Mouse (Mus musculus): ENCODE results near the gene Ptprn2.
"Not testable (repeated sequence)": the region's sequence is repeated elsewhere in the genome, so short reads cannot be mapped to it uniquely, and the experiment has no call there.

Gene Ptprn2

DNA sequence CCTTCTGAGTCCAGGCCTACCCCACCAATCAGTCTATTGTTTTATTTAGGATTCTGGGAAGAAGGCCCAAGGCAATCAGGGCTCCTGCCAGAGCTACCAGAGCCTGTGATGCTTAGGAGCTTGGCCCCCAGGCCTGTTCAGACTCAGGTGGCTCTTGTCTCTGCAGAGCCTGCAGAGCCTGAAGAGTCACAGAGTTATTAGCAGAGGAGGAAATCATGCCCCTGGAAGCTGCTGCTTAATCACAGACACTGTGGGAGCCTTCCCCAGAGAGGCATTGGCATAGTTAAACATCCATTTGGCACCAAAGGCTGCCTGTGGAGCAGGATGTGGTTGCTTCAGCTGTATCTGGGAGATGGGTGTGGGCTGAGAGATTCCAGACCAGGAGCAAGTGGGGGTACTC lies 30.3 kb downstream of the Ptprn2 start:
- no peak for DNase-seq (ENCODE audit: low spot score in 2 of 2)

DNA sequence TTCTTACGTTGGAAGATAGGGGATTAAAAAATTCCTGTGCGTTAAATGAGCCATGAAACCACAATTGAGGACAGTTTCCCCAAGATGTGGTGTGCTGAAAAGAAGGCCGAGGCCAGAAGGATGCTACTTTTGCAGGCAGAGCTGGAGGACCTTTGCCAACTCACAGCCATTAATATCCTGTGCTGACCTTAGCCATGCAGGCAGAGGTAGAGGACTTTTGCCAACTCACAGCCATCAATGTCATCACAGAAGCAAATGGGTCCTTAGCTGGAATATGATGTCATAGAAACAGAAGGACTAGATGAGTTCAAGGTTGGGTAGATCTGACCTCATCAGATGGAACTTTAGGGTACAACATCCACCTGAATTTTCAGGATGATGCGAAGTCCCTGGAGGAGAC lies 43.3 kb downstream of the Ptprn2 start:
- DNase-seq (ENCODE audit: low spot score in 2 of 2) = no peak

DNA sequence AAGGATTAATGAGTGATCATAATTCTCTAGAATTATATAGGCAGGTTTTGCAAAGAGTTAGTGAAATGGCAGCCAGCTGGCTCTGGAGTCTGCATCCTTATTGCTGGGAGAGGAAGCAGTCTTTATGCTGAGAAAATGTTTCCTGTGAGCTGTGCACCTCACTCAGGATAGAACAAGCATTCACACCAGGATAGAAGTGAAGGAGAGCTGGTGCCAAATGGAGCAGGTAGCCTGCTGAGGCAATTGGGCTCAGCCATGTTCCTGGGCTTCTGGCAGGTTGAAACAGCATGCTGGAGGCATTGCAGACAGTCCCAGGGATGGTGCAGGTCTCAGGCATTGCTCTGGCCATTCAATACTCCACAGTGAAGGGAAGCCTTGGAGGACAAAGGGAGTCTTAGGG lies 47.8 kb downstream of the Ptprn2 start:
- DNase-seq (ENCODE audit: low spot score in 2 of 2) = no peak

DNA sequence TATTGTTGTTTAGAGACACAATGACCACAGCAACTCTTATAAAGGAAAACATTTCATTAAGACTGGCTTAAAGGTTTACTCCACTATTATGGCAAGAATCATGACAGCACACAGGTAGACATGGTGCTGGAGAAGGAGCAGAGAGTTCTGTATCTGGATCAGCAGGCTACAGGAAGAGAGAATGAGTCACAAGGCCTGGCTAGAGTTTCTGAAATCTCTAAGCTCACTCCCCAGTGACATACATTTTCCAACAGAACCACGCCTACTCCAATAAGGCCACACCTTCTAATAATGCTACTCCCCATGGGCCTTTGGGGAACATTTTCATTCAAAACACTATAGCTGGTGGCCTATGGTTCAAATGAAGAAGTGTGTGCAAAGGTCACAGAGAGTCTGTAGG lies 53.8 kb downstream of the Ptprn2 start:
- no peak for DNase-seq (ENCODE audit: low spot score in 2 of 2)

DNA sequence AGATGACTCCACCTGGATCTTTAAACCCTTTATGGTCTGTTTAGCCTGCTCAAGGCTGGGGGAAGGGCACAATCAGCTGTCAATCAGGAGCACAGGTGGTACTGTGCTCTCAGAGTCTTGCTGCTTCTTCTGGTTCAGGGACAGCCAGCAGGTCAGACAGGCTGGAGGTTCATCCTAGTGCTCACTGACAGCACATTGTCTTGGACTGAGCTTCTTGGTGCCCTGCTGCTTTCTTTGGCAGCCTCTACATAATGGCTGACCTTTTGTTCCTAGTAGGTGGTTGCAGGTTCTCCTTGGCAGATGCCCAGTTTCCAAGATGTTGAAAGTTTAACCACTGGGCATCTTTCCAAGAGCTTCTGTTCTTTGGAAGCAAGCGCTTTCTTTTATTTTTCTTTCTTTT lies 55.1 kb downstream of the Ptprn2 start:
- no peak for DNase-seq (ENCODE audit: low spot score in 2 of 2)

DNA sequence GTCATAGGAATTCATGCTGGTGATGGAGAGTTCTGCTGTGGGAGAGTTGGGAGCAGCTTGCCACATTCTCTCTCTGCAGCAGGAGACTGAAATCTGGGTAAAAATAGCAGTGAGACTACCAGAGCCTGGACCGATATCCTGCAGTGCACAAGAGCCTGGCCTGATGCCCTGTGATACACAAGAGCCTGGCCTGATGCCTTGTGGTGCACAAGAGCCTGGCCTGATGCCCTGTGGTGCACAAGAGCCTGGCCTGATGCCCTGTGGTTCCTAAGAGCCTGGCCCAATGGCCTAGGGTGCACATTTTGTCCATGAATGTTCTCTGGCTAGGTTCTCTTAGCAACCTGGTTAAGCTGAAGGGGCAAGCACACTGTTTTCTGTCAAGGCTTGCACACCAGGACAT lies 64.5 kb downstream of the Ptprn2 start:
- peak in 1 of 2 experiments; percentile 72 for DNase-seq (ENCODE audit: low spot score in 2 of 2)

DNA sequence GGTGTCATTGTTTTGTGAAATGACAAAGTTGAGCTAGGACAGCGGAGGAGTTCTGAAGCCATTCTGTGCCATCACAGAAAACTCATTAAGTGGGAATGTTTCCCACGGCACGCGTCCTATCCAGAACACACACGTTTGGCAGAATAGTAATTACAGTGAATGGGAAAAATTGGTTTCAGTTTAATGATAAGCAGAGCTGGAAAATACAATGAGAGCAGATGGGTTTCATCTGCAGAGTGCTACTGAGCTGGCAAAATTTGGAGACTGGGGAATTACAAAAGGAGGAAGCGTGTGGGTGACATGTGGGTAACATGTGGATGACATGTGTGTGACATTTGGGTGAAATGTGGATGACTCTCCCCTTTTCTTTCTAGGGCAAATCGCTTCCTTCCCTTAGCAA lies 66.0 kb downstream of the Ptprn2 start:
- DNase-seq (ENCODE audit: low spot score in 2 of 2) = no peak

DNA sequence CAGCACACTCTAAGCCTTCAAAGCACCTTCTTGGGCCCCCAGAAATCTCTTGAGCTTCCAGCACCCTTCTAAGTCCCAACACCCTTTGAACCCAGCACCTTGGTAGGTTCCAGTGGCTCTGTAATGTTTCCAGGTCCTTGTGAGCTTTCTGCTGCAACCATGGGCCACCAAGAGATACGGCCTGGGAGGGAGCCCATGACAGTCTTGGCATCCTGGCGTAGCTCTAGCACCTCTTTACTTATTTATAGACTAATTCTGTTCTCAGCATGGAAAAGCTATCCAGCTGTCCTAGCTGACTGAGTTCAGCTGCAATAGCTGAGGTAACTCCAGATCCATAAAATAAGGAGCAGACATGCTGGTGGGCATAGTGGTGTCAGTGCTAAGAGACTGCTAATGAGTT lies 66.8 kb downstream of the Ptprn2 start:
- no peak for DNase-seq (ENCODE audit: low spot score in 2 of 2)

DNA sequence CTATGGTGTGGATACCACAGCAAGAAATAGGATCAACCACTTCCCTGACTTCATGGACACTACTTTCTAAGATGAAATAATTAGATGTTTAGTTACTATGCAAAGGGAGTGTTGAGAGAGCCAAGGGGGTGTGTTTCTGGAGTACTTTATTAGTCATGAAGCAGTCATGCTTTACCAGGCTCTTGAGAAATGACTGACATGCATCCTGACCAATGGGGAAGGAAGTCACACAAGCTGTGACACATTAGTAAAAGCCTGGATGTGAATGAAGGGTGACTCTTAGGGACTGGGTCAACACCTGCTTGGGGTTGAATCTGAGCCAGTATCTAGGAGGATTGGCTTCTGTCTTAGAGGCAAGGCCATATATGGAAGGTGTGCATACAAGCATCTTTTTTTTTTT lies 67.8 kb downstream of the Ptprn2 start:
- no peak for DNase-seq (ENCODE audit: low spot score in 2 of 2)

DNA sequence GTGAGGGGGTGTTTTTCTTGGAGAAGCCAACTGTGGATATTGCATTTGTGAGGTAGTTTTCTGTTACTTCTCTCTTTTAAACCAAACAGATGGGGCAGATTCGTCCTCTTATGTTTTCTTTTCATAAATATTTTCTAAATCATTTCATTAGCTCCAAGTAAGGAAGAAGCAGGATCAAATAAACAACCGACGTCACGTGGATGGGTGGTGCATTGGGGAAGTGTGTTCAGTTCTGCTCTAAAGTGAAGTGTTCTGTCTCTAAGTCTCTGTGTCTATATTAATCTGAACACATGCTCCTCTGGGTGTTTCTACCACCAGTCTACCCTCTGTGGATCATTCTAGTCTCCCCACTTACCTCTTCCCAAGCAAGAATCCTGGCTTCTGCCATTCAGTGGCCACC lies 70.4 kb downstream of the Ptprn2 start:
- DNase-seq (ENCODE audit: low spot score in 2 of 2) = no peak

DNA sequence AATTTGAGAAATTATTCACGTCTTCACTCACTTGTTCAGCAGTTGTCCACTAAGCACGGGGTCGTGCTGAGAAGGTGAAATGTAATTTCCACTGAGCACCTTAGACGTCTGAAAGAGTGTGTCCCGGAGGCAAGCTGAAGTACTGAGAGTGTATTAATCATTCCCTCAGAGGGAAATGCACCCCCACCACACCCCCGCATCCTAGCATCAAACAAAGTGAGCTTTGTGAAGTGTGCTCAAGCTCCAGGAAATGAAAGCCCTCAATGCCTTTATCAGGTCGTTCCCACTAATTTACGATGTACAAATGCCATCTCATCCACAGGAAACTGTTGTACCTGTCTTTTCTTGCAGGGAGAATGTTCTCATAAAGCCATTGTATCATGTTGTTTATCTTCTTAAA lies 78.9 kb downstream of the Ptprn2 start:
- no peak for DNase-seq (ENCODE audit: low spot score in 2 of 2)

DNA sequence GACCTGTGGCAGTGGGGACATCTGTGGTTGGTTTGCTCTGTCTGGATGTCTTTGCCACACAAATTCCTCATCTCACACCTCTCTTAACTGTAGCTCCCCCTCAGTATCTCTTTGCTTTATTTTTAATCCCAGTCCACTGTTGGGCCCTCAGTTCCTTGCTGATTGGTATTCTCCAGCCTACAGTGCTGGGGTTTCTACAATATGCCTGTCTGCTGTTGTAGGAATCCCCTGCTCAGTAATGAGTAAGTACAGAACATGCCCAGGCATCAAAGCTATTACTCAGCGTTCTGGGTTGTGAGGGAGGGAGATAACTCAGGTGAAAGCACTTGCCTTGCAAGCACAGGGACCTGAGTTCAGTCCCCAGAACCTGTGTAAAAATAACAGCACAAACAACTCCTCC lies 81.2 kb downstream of the Ptprn2 start:
- DNase-seq (ENCODE audit: low spot score in 2 of 2) = no peak

DNA sequence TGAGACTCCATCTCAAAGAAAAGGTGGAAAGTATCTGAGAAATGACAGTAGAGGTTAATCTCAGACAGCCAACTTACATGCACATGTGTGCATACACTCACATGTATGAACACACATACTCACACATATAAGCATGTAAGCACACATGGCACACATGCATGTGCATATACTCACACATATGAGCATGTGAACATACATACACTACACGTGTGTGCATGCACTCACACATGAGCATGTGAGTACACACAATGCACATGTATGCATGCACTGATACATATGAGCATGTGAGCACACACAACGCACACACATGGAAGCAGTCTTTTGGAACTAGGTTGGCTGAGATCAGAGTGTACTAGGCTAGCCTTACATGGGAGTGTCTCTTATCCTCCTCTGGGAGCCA lies 81.7 kb downstream of the Ptprn2 start:
- no peak for DNase-seq (ENCODE audit: low spot score in 2 of 2)

DNA sequence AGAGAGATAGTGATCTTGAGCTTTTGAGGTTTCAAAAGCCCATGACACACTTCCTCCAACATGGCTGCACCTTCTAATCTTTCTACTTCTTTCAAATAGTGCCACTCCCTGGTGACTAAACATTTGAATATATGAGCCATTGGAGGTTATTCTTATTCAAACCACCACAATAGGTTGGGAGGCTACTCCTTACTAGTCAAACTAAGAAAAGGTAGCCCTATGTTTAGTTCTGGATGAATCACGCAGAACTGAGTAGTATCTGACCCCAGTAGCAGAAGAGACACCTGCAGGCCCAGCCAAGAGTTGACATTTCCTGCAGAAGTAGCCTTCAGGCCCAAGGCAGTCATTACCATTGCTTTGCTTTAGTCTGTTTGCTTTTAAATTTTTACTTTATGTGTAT lies 84.0 kb downstream of the Ptprn2 start:
- no peak for DNase-seq (ENCODE audit: low spot score in 2 of 2)

DNA sequence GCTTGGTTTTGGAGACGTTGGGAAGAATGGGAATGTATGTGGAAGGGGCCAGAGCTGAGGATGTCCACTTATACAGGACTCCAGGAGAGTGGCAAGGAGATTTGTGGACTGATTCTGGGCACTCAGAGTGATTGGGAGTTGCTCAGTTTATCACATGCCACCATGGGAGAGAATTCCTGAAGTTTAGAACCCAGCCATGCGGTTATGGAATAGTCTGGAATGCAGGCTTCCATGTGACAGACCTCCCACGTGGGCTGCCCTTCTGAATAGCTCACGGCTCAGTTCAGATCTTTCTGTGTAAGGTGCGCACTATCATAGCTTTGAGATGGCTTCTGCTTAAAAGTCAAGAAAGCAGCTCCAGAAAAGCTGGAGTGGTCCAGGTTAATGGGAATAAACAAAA lies 88.6 kb downstream of the Ptprn2 start:
- no peak for DNase-seq (ENCODE audit: low spot score in 2 of 2)

DNA sequence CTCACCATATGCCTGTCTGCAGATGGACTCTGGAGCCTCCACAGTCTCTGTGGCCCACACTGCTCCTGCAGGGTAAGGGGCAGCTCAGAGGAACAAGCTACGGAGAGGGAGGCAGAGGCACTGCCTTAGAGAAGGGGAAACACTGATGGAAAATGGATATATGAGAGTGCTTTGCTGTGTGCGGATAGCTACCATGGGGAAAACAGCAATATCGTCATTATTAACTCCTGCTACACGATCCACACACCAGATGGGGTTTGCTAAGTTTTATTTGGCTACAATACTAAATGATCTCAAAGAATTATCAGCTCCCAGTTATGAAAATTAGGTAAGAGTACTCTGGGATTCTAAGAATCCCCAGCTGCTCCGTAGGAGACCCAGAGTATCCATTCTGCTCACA lies 89.2 kb downstream of the Ptprn2 start:
- DNase-seq (ENCODE audit: low spot score in 2 of 2) = no peak

DNA sequence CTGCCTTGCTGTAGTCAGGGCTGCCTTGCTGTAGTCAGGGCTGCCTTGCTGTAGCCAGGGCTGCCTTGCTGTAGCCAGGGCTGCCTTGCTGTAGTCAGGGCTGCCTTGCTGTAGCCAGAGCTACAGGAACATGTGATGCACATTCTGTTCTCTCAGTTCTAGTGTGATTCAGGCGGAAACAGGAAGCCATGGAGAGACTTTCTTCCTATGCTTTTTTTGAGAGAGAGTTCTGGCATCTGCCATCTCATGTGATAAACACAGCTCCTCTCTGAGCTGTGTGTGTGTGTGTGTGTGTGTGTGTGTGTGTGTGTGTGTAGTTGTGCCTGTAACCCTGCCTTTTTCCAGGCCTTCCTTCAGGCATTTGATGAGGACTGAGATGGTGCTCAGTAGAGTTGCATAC lies 92.4 kb downstream of the Ptprn2 start:
- DNase-seq (ENCODE audit: low spot score in 2 of 2) = not testable (repeated sequence)

DNA sequence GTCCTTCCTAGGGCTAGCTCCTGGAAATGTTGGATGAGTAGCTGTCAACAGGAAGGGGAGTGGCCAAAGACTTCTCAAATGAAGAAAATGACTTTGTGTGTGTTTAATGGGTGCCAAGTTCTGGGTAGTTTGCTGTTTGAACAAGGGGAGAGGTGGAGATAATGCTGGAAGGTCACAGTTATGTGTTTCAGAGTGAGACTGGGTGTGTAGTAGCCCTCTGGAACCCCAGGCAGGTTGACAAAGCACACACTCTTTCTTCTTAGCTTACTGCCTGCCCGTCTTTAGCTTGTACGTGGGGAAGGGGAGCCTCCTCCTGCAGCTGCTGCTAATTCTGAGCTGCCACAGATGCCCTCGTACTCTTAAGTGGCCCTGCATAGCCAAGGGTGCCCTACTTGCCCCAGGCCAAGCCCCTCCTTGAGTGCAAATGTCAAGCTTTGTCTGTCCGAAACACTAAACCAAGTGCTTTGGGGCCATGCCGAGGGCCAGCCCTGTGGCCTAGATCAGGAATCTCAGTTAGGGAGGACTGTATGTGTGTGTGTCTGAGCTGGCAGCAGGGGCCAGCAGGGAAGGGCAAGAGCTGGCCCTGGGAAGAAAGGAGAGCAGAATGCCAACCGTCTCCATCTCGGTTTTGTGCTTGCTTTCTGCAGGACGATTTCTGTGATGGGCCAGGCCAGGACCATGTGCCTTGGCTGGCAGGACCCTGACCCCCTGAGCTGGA lies 95.5 kb downstream of the Ptprn2 start:
- DNase-seq (ENCODE audit: low spot score in 2 of 2) = no peak

DNA sequence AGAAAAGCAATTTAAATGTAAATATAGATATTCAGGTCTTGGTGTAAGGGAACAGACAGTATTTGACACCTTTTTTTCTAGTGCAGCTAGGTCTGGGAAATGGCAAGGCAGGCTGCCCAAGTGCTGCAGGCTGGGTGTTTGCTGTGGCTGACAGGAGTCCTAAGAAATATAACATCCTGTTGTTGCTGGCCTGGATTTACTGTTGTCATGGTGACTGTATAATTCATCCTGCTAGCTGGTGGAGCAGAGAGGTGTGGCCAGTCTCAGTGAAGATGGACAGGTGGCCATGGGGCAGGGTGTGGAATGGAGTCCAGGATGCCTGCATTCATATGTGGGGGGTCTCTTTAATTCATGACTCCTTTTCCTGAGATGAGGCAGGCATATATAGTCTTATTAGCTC lies 96.3 kb downstream of the Ptprn2 start:
- DNase-seq (ENCODE audit: low spot score in 2 of 2) = no peak

DNA sequence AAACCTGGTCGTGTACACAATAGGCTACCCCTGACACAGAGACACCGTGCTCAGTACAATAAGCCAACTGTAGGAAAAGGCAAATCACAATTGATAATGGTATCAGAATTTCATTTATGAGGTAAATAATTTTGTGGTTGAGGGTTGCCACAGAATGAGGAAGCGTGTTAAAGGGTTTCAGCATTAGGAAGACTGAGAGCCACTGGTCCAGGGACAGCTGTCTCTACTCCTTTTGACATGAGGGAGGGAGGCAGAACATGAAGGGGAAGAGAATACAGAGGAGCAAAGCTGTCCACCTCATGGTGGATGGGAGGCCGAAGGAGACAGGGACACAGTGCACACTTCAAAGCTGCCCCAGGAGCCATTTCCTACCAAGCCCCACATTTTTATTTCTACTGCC lies 97.3 kb downstream of the Ptprn2 start:
- DNase-seq (ENCODE audit: low spot score in 2 of 2) = no peak

DNA sequence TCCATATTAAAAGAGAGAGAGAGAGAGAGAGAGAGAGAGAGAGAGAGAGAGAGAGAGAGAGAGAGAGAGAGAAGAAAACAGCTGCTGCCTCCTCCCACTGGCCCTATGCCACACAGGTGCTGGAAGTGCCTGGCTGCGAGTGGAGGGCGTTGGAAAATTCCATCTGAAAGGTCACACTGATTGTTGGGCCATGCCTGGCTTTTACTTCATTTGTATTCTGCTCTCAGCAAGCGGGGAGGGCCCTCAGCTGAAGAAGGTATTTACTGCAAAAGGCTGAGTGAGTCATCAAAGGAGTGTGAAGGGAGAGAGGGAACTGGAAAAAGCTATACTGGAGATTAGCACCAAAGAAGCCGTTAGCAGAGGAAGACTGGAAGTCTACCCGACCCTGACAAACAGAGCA lies 99.5 kb downstream of the Ptprn2 start:
- DNase-seq (ENCODE audit: low spot score in 2 of 2) = no peak

DNA sequence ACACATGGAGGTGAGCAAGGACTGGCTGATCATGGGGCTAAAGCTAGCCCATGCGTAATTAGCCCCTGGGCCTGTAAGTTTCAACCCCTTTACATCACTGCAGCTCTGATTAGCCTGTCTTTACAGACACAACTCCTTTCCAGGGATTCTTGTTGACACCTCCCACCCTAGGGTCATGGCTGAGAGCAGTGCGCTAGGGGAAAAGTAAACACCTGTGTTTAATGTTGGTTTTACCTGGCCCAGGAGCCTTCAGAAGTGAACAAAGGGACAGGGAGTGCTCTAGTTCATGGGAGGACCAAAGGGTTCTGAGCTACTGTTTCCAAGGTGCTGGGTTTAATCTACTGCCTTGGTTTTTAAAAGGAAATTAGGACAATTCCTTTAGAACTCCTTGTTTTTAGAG lies 100.6 kb downstream of the Ptprn2 start:
- no peak for DNase-seq (ENCODE audit: low spot score in 2 of 2)

DNA sequence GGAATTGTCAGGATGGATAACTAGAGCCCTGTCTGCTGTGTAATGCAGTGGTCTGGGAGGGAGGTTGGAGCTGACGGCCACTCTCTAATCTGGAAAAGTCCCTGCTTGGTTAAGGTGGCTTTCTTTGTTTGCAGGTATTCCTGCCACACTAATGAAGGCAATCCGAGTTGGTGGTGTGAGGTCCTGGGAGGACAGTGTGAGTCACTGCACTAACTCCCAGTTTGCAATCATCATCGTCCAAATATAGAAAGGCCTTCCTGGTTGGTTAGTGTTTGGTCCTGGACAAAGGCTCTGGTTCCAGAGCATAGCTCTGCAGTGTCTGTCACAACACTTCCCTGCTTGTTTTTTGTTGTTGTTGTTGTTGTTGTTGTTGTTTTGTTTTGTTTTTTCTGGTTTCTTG lies 102.0 kb downstream of the Ptprn2 start:
- DNase-seq (ENCODE audit: low spot score in 2 of 2) = no peak

DNA sequence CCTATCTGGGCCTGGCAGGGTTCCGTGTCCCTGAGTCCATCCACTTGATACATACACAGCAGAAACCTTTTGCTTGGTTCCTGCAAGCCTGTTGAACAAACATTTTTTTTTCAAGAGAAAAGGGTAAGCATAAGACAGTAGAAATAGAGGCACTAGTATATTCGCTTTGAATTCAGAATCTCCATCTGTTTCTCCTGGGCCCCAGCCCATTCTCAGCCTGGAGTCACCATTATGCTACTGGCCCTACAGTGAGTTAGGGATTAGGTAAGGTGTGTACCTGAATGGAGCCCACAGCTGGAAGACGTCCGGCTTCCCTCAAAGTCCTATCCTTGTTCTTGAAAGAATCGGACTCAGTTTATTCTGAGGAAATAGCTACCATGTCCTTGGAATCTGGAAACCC lies 104.6 kb downstream of the Ptprn2 start:
- no peak for DNase-seq (ENCODE audit: low spot score in 2 of 2)
